Mouse (Mus musculus) hindbrain, embryonic 11.5 days (tissue): Measurements from ENCODE around the gene Sctr. TPM values are rescaled to one million over a fixed set of nuclear protein-coding genes. Genes with fewer than 3 reads are reported as not detected.

ENCODE experiments used
- ATAC-seq: fragments of 200-750 bp; cut with Nextera tagmentation; 2 replicates; pipeline ENCODE4 v1.8.0; 2017; ENCODE audit warnings: mild to moderate bottlenecking, moderate TSS enrichment, moderate library complexity; ENCODE audit not compliant: low FRiP score
- DNase-seq: peaks from one replicate; pipeline ENCODE4 v3.0.0-alpha.2; 2015; ENCODE audit warnings: low spot score
- H3K27ac ChIP-seq: fragments of 300-500 bp; sonication (generic); 2 replicates; pipeline ENCODE4 v1.5.1; 2014; ENCODE audit warnings: mild to moderate bottlenecking, low read depth, low read length
- H3K27me3 ChIP-seq: fragments of 300-500 bp; sonication (generic); 2 replicates; pipeline ENCODE4 v1.6.1; 2014; ENCODE audit warnings: mild to moderate bottlenecking, low read length, moderate library complexity, mixed read lengths; ENCODE audit not compliant: control insufficient read depth, insufficient read depth
- H3K36me3 ChIP-seq: fragments of 300-500 bp; sonication (generic); 2 replicates; pipeline ENCODE4 v1.6.1; 2014; ENCODE audit warnings: mild to moderate bottlenecking, low read length, moderate library complexity, mixed read lengths; ENCODE audit not compliant: control insufficient read depth, insufficient read depth
- H3K4me1 ChIP-seq: fragments of 300-500 bp; sonication (generic); replicated peaks from 2 replicates; pipeline ENCODE4 v1.6.1; 2014; ENCODE audit warnings: low read length, mixed read lengths; ENCODE audit not compliant: control insufficient read depth, insufficient read depth
- H3K4me2 ChIP-seq: fragments of 300-500 bp; sonication (generic); replicated peaks from 2 replicates; pipeline ENCODE4 v1.6.1; 2014; ENCODE audit warnings: mild to moderate bottlenecking, low read depth, low read length
- H3K4me3 ChIP-seq: fragments of 300-500 bp; sonication (generic); 2 replicates; pipeline ENCODE4 v1.5.1; 2014; ENCODE audit warnings: low read depth, low read length
- H3K9ac ChIP-seq: fragments of 300-500 bp; sonication (generic); 2 replicates; pipeline ENCODE4 v1.6.1; 2014; ENCODE audit warnings: low read depth, low read length
- H3K9me3 ChIP-seq: fragments of 300-500 bp; sonication (generic); 2 replicates; pipeline ENCODE4 v1.6.1; 2016; ENCODE audit warnings: low read length; ENCODE audit not compliant: control insufficient read depth
- WGBS: fragments of 180-500 bp; shearing (Covaris S2); extraction: QIAGEN DNeasy Blood & Tissue Kit; methylation state at CpG from one replicate; pipeline ENCODE4 v1.1.7; 2014; 5-methylcytosine and 5-hydroxymethylcytosine counted together
- polyA plus RNA-seq: library from polyadenylated mRNA; unstranded; fragments of >200 nt; fragmentation: Nextera tagmentation; extraction: Ambion mirVana; gene quantifications from 2 replicates; pipeline ENCODE4 v1.2.1, GENCODE M21; 2014

Gene Sctr
- 0.31 and 0.73 TPM in 2 replicates for polyA plus RNA-seq

- peak; percentile 92 for ATAC-seq
- H3K9ac ChIP-seq, result peak within 1 kb of the TSS; percentile 63
- H3K9me3 ChIP-seq, result no peaks in the 10 kb centered on the region
- no peaks in the 10 kb centered on the region; the same call in 1 of the 2 replicates for H3K4me1 ChIP-seq
- peak; percentile 70 for DNase-seq
- peak within 1 kb of the TSS; percentile 79 for H3K4me2 ChIP-seq
- H3K27ac ChIP-seq, result no peak within 1 kb of the TSS
- H3K36me3 ChIP-seq, result no peaks in the 10 kb centered on the region
- under 1% methylated on average over 39 of the region's 39 CpGs for WGBS
- H3K4me3 ChIP-seq, result peak within 1 kb of the TSS; percentile 40
- H3K27me3 ChIP-seq, result peaks cover 9% of the 10 kb centered on the region
Measured at GRCm38 (mm10) chr1:120006844-120007790, at the start of gene Sctr. Gene Sctr, plus strand, starts transcription at chr1:120006894.

- DNase-seq, result no peak
- 77% methylated on average over 9 of the region's 9 CpGs for whole genome bisulfite sequencing
Measured at GRCm38 (mm10) chr1:119957716-119958222, 48.9 kb upstream of the Sctr start.

DNA sequence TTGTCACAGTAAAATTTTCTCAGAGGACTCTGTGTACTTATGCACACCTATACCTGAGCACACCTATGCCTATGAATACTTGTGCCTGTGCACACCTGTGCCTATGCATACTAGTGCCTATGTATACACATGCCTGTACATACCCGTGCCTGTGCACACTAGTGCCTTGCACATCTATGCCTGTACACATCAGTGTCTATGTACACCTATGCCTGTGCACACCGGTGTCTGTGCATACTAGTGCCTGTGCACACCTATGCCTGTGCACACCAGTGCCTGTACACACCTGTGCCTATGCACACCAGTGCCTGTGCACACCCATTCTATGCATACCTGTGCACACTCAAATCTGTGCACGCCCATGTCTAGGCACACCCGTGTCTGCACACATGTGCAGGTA, 47.2 kb upstream of the Sctr start:
- ATAC-seq, result peak; percentile 40; the same call in 1 of the 2 replicates

More at GRCm38 (mm10) chr1:119957716-119958222, 48.9 kb upstream of the Sctr start:
- ATAC-seq, result no peak
- no peaks in the 10 kb centered on the region for H3K36me3 ChIP-seq
- no peaks in the 10 kb centered on the region for H3K27me3 ChIP-seq
- H3K4me3 ChIP-seq, result no peak overlapping the region
- no peaks in the 10 kb centered on the region for H3K9me3 ChIP-seq
- H3K4me2 ChIP-seq, result no peak overlapping the region
- H3K4me1 ChIP-seq, result no peaks in the 10 kb centered on the region
- no peak overlapping the region for H3K9ac ChIP-seq
- no peak overlapping the region for H3K27ac ChIP-seq

DNA sequence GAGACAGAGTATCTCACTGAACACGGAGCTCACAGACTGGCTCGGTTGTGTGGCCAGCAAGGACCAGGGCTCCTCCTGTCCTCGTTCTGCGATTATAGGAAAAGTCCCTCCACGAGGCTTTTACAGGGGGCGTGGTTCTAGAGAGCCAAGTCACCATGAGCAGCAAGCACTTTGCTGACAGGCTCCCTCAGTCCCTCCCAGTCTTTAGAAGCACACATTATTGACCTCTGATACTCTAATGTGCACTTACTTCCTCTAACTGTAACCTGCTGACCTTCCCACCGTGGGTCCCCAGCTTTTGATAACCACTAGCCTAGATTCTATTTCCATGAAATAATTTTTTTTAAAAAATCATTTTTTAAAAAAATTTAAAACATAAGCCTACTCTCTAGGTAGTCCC, 46.8 kb upstream of the Sctr start:
- H3K9ac ChIP-seq, result no peak overlapping the region
- WGBS, result 73% methylated on average over 7 of the region's 7 CpGs
- H3K4me1 ChIP-seq, result no peaks in the 10 kb centered on the region
- no peak for DNase-seq
- H3K27ac ChIP-seq, result no peak overlapping the region
- H3K4me2 ChIP-seq, result no peak overlapping the region
- no peaks in the 10 kb centered on the region for H3K27me3 ChIP-seq
- H3K36me3 ChIP-seq, result no peaks in the 10 kb centered on the region
- no peak for ATAC-seq
- H3K9me3 ChIP-seq, result no peaks in the 10 kb centered on the region
- no peak overlapping the region for H3K4me3 ChIP-seq

More for the DNA sequence above, 47.2 kb upstream of the Sctr start:
- Histone ChIP-seq H3K27ac (no peak overlapping the region), H3K9ac (no peak overlapping the region), H3K4me3 (no peak overlapping the region), H3K4me2 (no peak overlapping the region), H3K27me3 (no peaks in the 10 kb centered on the region), H3K9me3 (no peaks in the 10 kb centered on the region), H3K36me3 (no peaks in the 10 kb centered on the region), H3K4me1 (no peaks in the 10 kb centered on the region)
- DNase-seq, result no peak
- 94% methylated on average over 4 of the region's 4 CpGs for WGBS

GRCm38 (mm10) chr1:119965804-119966514, 40.7 kb upstream of the Sctr start:
- H3K9ac ChIP-seq, result no peak overlapping the region
- no peaks in the 10 kb centered on the region for H3K4me1 ChIP-seq
- H3K27me3 ChIP-seq, result no peaks in the 10 kb centered on the region
- H3K27ac ChIP-seq, result no peak overlapping the region
- 56% methylated on average over 12 of the region's 12 CpGs for WGBS
- DNase-seq (no peak), ATAC-seq (no peak)
- no peaks in the 10 kb centered on the region for H3K9me3 ChIP-seq
- H3K4me2 ChIP-seq, result no peak overlapping the region
- H3K36me3 ChIP-seq, result no peaks in the 10 kb centered on the region
- H3K4me3 ChIP-seq, result no peak overlapping the region

- Histone ChIP-seq H3K9me3 (no peaks in the 10 kb centered on the region), H3K4me2 (no peak overlapping the region), H3K4me3 (no peak overlapping the region), H3K27ac (no peak overlapping the region), H3K27me3 (no peaks in the 10 kb centered on the region), H3K9ac (no peak overlapping the region), H3K36me3 (no peaks in the 10 kb centered on the region), H3K4me1 (no peaks in the 10 kb centered on the region)
- ATAC-seq, result no peak
- WGBS, result 42% methylated on average over 4 of the region's 4 CpGs
- DNase-seq, result no peak
Measured at GRCm38 (mm10) chr1:119973117-119973516, 33.6 kb upstream of the Sctr start.

- Histone ChIP-seq H3K4me3 (no peak overlapping the region), H3K27ac (no peak overlapping the region), H3K9ac (no peak overlapping the region), H3K4me1 (no peaks in the 10 kb centered on the region), H3K9me3 (no peaks in the 10 kb centered on the region), H3K36me3 (no peaks in the 10 kb centered on the region), H3K4me2 (no peak overlapping the region), H3K27me3 (no peaks in the 10 kb centered on the region)
- no peak for ATAC-seq
- no peak for DNase-seq
- WGBS, result 80% methylated on average over 4 of the region's 4 CpGs
Measured at GRCm38 (mm10) chr1:119975141-119975540, 31.6 kb upstream of the Sctr start.

GRCm38 (mm10) chr1:119986555-119986954, 20.1 kb upstream of the Sctr start:
- H3K27ac ChIP-seq, result no peak overlapping the region
- WGBS, result 87% methylated on average over 5 of the region's 5 CpGs
- ATAC-seq, result no peak

More at GRCm38 (mm10) chr1:119986555-119986954, 20.1 kb upstream of the Sctr start:
- Histone ChIP-seq H3K4me2 (no peak overlapping the region), H3K27me3 (no peaks in the 10 kb centered on the region), H3K9me3 (no peaks in the 10 kb centered on the region), H3K36me3 (no peaks in the 10 kb centered on the region), H3K9ac (no peak overlapping the region), H3K4me3 (no peak overlapping the region), H3K4me1 (no peaks in the 10 kb centered on the region)
- DNase-seq, result no peak
